Mouse (Mus musculus) heart, postnatal 0 days (tissue): ENCODE measurements around the gene Pcnx2.

Experiments used
- CTCF ChIP-seq: IDR thresholded peaks from 2 replicates; pipeline ENCODE4 v1.5.1; 2016; ENCODE audit warnings: antibody characterized with exemption, control low read depth, low read depth
- EP300 ChIP-seq: IDR thresholded peaks from 2 replicates; pipeline ENCODE4 v1.6.1; 2016; ENCODE audit warnings: antibody characterized with exemption, low read depth

- TF ChIP-seq CTCF (no peak), EP300 (no peak)
Measured at GRCm38 (mm10) chr8:125778919-125779318, 119.2 kb downstream of the Pcnx2 start.
